Mouse (Mus musculus) forebrain, embryonic 13.5 days (tissue): ENCODE data around the gene Atox1. TPM values are rescaled to one million over a fixed set of nuclear protein-coding genes. Genes with fewer than 3 reads are reported as not detected.

ENCODE experiments used
- ATAC-seq: fragments of 200-750 bp; cut with Nextera tagmentation; 2 replicates; pipeline ENCODE4 v1.8.0; 2017
- H3K27ac ChIP-seq: fragments of 300-500 bp; sonication (generic); 2 replicates; pipeline ENCODE4 v1.5.1; 2015; ENCODE audit warnings: inconsistent platforms, mild to moderate bottlenecking, moderate library complexity
- H3K27me3 ChIP-seq: fragments of 300-500 bp; sonication (generic); 2 replicates; pipeline ENCODE4 v1.6.1; 2015; ENCODE audit warnings: mild to moderate bottlenecking, inconsistent platforms
- H3K36me3 ChIP-seq: fragments of 300-500 bp; sonication (generic); 2 replicates; pipeline ENCODE4 v1.6.1; 2015; ENCODE audit warnings: mild to moderate bottlenecking, inconsistent platforms; ENCODE audit not compliant: poor library complexity, severe bottlenecking
- H3K4me1 ChIP-seq: fragments of 300-500 bp; sonication (generic); 2 replicates; pipeline ENCODE4 v1.6.1; 2015; ENCODE audit warnings: inconsistent platforms
- H3K4me2 ChIP-seq: fragments of 300-500 bp; sonication (generic); 2 replicates; pipeline ENCODE4 v1.6.1; 2015; ENCODE audit warnings: inconsistent platforms, mild to moderate bottlenecking, moderate library complexity
- H3K4me3 ChIP-seq: fragments of 300-500 bp; sonication (generic); 2 replicates; pipeline ENCODE4 v1.5.1; 2015; ENCODE audit warnings: mild to moderate bottlenecking, inconsistent platforms
- H3K9ac ChIP-seq: fragments of 300-500 bp; sonication (generic); 2 replicates; pipeline ENCODE4 v1.6.1; 2015; ENCODE audit warnings: mild to moderate bottlenecking, inconsistent platforms
- H3K9me3 ChIP-seq: fragments of 300-500 bp; sonication (generic); replicated peaks from 2 replicates; pipeline ENCODE4 v1.6.1; 2016; ENCODE audit warnings: inconsistent platforms
- WGBS: fragments of 180-500 bp; shearing (Covaris S2); methylation state at CpG from one replicate; pipeline ENCODE4 v1.1.7; 2015; 5-methylcytosine and 5-hydroxymethylcytosine counted together
- polyA plus RNA-seq: library from polyadenylated mRNA; unstranded; fragments of >200 nt; fragmentation: Nextera tagmentation; extraction: Ambion mirVana; gene quantifications from 2 replicates; pipeline ENCODE4 v1.2.1, GENCODE M21; 2015

The Atox1 gene
- polyA plus RNA-seq, 1 experiment from 2014 or later = 278 TPM

DNA sequence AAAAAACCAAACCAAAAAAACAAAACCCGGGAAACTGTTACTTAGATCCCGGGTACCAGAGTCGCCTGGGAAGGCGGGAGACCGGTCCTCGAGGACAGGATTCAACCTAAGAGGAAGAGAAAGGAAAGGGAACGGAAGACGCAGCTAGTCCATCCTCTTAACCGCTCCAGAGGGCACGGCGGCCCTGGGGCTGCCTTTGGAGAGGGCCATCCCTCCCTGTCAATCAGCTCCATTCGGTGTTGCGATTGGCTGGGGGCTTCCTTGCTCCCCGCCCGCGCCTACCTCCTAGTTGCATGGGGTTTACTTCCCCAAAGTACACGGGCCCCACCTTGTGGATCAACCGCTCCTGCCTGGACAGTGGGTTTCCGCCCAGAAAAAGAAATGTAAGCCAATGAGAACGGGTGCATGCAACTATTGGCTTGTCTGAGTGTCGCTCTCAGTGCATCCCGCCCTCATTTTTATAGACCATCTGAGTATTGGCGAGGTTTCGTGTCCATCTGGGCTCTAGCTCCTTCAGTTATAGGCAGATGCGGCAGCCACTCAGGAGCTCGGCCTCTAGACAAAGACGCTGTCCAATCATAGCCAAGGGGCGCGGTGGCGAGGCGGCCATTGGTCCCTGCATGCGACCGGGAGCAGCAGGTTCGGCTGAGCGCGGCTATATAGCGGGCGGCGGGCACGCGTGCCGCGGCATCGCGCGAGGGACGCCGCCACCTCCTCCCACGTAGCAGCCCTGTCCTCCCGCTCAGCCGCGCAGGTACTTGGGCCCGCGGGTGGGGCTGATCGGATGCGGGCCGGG, 8.2 kb upstream of the Atox1 start, which contains the start of gene G3bp1:
Gene G3bp1 (plus strand): TSS at position 638 of the 796 bp plus-strand sequence.
- peaks cover 34% of the 10 kb centered on the region for H3K4me1 ChIP-seq
- H3K9ac ChIP-seq = peak within 1 kb of the TSS; percentile 96
- ATAC-seq = peak; percentile 98
- no peaks in the 10 kb centered on the region for H3K27me3 ChIP-seq
- no peaks in the 10 kb centered on the region for H3K9me3 ChIP-seq
- under 1% methylated on average over 56 of the region's 57 CpGs for WGBS
- H3K27ac ChIP-seq = peak within 1 kb of the TSS; percentile 84
- peak within 1 kb of the TSS; percentile 93 for H3K4me3 ChIP-seq
- peak within 1 kb of the TSS; percentile 88 for H3K4me2 ChIP-seq
- peaks cover 28% of the 10 kb centered on the region for H3K36me3 ChIP-seq

DNA sequence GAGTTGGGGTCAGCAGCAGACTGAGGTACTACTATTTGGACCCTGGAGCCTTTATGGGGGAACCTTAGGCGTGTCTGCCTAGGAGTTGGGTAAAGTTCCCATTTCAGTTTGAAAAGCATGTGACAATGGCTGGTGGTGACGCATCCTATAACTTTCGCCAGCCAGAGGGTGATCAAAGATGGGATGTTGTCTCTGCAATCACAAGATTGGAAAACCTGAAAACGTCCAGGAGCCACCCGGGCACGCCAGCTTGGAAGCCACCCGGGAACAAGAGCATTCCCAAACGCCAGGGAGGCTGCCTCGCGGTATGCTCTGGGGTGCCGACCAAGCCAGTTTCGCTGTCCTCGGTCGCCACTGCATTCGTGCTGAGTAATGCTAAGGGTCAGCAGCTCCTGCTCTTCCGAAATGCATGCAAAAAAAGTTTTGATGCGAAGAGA, 7.6 kb upstream of the Atox1 start:
- peak overlapping the region; percentile 67 for H3K4me2 ChIP-seq
- 4% methylated on average over 17 of the region's 17 CpGs for WGBS
- H3K36me3 ChIP-seq = peaks cover 21% of the 10 kb centered on the region
- H3K4me3 ChIP-seq = peak overlapping the region; percentile 93
- H3K9ac ChIP-seq = peak overlapping the region; percentile 70
- no peaks in the 10 kb centered on the region for H3K27me3 ChIP-seq
- peak; percentile 9; the same call in 1 of the 2 replicates for ATAC-seq
- peaks cover 28% of the 10 kb centered on the region for H3K4me1 ChIP-seq
- H3K9me3 ChIP-seq = no peaks in the 10 kb centered on the region
- peak overlapping the region; percentile 82 for H3K27ac ChIP-seq

DNA sequence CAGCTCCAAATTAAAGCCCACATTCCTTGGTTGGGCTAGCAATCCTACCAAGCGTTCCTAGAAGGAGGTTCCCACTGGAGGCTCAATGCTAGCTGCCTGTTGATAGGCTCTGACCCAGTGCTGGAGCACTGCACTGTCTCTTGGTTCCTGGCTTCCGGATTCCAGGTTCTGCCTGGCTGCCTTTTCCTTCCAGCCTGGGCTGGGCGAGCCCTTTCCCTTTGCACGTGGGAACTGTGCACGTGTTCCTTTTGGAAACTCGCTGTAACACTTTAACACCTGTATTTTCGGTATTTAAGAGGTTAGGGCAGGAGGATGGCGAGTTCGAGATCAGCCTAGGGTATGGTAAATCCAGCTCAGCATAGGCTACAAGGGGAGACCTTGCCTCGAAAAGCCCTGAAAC, 7.0 kb upstream of the Atox1 start:
- ATAC-seq = no peak
- Histone ChIP-seq H3K27me3 (no peaks in the 10 kb centered on the region), H3K9me3 (no peaks in the 10 kb centered on the region), H3K4me3 (no peak overlapping the region), H3K4me2 (peak overlapping the region; percentile 67), H3K9ac (peak overlapping the region; percentile 70), H3K27ac (no peak overlapping the region), H3K4me1 (peaks cover 23% of the 10 kb centered on the region), H3K36me3 (peaks cover 17% of the 10 kb centered on the region)
- WGBS = 73% methylated on average over 10 of the region's 10 CpGs

- H3K36me3 ChIP-seq = no peaks in the 10 kb centered on the region
- no peak overlapping the region for H3K27ac ChIP-seq
- WGBS = 89% methylated on average over 3 of the region's 3 CpGs
- H3K4me1 ChIP-seq = peaks cover 12% of the 10 kb centered on the region
- ATAC-seq = no peak
- H3K27me3 ChIP-seq = no peaks in the 10 kb centered on the region
- no peak overlapping the region for H3K9ac ChIP-seq
- H3K4me3 ChIP-seq = no peak overlapping the region
- no peak overlapping the region for H3K4me2 ChIP-seq
- H3K9me3 ChIP-seq = no peaks in the 10 kb centered on the region
These were observed 4.1 kb upstream of the Atox1 start for GRCm38 (mm10) chr11:55465177-55465576.

DNA sequence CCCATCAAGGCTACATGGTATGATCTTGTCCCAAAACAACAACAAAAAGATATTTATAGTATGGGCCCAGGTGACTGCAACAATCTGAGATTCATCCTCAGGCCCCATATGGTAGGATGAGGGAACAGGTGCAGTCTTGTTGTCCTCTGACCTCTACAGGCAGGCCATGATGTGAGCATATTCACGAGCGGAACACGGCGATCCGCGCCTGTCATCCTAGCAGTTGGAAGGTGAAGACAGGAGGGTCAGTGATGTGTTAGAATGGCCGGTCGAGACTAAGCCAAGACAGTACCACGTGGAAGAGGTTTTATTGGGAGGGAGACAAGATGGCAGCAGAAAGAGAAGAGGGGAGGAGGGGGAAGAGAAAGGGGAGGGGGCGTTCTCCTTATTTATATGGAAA, 3.7 kb upstream of the Atox1 start:
- no peak overlapping the region for H3K4me3 ChIP-seq
- 83% methylated on average over 10 of the region's 10 CpGs for WGBS
- no peaks in the 10 kb centered on the region for H3K9me3 ChIP-seq
- H3K4me1 ChIP-seq = peaks cover 17% of the 10 kb centered on the region
- ATAC-seq = no peak
- H3K27ac ChIP-seq = no peak overlapping the region
- H3K27me3 ChIP-seq = no peaks in the 10 kb centered on the region
- no peak overlapping the region for H3K4me2 ChIP-seq
- no peak overlapping the region for H3K9ac ChIP-seq
- H3K36me3 ChIP-seq = no peaks in the 10 kb centered on the region

DNA sequence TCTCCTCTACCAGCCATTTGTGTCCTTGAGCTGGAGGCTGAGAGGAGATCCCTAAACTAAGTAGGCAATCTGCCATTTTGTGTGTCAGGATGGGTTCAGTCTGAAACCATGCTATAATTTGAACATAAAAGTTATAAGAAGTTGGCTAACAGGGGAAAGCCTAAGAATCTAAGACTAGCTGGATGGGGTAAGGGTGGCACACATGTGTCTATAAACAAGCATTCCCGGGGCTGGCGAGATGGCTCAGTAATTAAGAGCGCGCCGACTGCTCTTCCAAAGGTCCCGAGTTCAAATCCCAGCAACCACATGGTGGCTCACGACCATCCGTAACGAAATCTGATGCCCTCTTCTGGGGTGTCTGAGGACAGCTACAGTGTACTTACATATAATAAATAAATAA, 1.1 kb upstream of the Atox1 start:
- no peak for ATAC-seq
- no peak overlapping the region for H3K9ac ChIP-seq
- H3K4me3 ChIP-seq = no peak overlapping the region
- WGBS = 94% methylated on average over 9 of the region's 9 CpGs
- H3K4me2 ChIP-seq = no peak overlapping the region
- no peaks in the 10 kb centered on the region for H3K9me3 ChIP-seq
- no peaks in the 10 kb centered on the region for H3K36me3 ChIP-seq
- H3K27ac ChIP-seq = no peak overlapping the region
- no peaks in the 10 kb centered on the region for H3K27me3 ChIP-seq
- peaks cover 17% of the 10 kb centered on the region for H3K4me1 ChIP-seq

DNA sequence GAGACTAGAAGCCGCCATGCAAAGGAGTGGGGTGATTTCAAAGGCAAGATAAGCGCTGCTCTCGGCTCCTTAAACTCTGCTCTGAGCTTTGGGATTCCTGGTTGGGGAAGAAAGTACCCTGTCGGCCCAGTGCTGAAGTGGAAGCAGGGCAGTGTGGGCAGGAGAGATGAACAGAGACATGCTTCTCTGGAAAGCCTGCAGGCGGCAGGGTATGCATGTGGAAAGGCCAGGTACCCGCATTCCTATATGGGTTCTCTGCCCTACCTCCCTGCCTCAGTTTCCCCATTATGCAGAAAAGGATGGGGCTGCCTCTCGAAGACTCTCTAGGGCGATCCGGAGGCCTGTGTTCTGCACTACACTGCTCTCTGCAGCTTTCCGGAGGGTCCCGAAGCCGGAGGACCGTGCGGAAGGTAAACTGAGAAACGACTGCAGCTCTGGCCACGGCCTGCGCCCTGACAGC, 450 bp downstream of the Atox1 start:
- Histone ChIP-seq H3K4me2 (peak overlapping the region; percentile 74), H3K4me3 (peak overlapping the region; percentile 64), H3K27ac (no peak overlapping the region), H3K36me3 (no peaks in the 10 kb centered on the region), H3K9ac (peak overlapping the region; percentile 71), H3K9me3 (no peaks in the 10 kb centered on the region), H3K4me1 (peaks cover 17% of the 10 kb centered on the region), H3K27me3 (no peaks in the 10 kb centered on the region)
- ATAC-seq = peak; percentile 83
- WGBS = under 1% methylated on average over 17 of the region's 17 CpGs

DNA sequence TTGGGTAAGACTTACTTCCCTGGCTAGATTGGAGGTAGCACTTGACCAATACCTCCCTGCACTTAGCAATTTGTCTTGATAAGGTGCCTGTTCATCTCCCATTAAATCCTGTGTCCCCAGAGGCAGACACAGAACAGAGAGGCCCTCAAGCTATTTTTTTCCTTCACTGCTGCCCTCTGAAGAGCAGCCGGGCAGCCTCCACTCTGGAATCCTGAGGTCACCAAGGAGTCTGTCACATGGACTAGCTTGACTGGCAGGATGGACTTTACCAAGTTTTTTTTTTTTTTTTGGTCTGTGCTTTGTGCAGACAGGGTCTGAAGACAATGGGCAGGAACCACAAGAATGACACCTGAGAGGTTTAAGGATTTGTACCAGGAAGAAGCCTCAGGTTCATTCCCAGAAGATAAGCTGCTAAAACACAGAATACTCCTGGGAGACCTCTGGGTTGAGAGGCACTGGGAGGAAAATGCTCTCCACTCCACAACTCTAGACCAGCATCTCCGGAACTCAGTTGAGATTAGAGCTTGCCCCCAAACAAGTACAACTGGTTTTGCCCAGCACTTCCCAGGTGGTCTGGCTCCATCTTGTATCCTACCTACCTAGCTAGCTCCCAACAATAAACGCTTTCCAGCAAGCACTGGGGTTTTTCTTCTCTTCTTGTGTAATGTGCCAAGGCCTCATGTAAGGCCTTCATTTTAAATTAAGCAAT, 1.0 kb downstream of the Atox1 start:
- H3K4me3 ChIP-seq = peak overlapping the region; percentile 64
- no peaks in the 10 kb centered on the region for H3K36me3 ChIP-seq
- H3K4me1 ChIP-seq = peaks cover 17% of the 10 kb centered on the region
- WGBS = 35% methylated on average over 3 of the region's 3 CpGs
- peak overlapping the region; percentile 74 for H3K4me2 ChIP-seq
- no peak for ATAC-seq
- no peaks in the 10 kb centered on the region for H3K9me3 ChIP-seq
- H3K27ac ChIP-seq = no peak overlapping the region
- H3K27me3 ChIP-seq = no peaks in the 10 kb centered on the region
- peak overlapping the region; percentile 71 for H3K9ac ChIP-seq

DNA sequence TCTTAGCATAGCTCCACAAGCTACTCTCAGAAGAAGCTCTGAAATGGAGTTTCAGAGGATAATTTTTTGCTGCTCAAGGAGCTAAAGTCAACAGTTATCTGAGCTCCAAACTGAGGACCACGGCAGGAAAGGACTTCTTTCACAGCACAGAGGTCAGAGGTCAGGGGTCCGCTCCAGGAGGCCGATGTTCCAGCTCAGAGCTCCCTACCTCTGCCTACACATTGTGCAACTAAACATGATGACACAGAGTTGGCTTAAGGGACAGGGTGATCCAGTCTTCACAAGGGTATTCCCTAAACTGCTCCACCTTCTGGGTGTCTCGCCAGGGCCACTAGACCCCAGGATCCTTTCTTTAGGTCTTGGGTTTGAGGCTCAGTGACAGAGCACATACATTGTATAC, 2.5 kb downstream of the Atox1 start:
- H3K4me1 ChIP-seq = peaks cover 17% of the 10 kb centered on the region
- no peaks in the 10 kb centered on the region for H3K36me3 ChIP-seq
- H3K9me3 ChIP-seq = no peaks in the 10 kb centered on the region
- no peak overlapping the region for H3K4me3 ChIP-seq
- H3K27me3 ChIP-seq = no peaks in the 10 kb centered on the region
- H3K27ac ChIP-seq = no peak overlapping the region
- no peak overlapping the region for H3K4me2 ChIP-seq
- no peak overlapping the region for H3K9ac ChIP-seq
- WGBS = 68% methylated on average over 4 of the region's 4 CpGs
- no peak for ATAC-seq

- no peak for ATAC-seq
- Histone ChIP-seq H3K4me3 (no peak overlapping the region), H3K9me3 (no peaks in the 10 kb centered on the region), H3K36me3 (peaks cover 14% of the 10 kb centered on the region; the same call in 1 of the 2 replicates), H3K4me2 (no peak overlapping the region), H3K9ac (no peak overlapping the region), H3K4me1 (peaks cover 16% of the 10 kb centered on the region), H3K27ac (no peak overlapping the region), H3K27me3 (no peaks in the 10 kb centered on the region)
- 70% methylated on average over 2 of the region's 2 CpGs for WGBS
These were observed 5.9 kb downstream of the Atox1 start for GRCm38 (mm10) chr11:55455166-55455565.

- Histone ChIP-seq H3K4me1 (peaks cover 10% of the 10 kb centered on the region), H3K27me3 (no peaks in the 10 kb centered on the region), H3K9ac (no peak overlapping the region), H3K27ac (no peak overlapping the region), H3K9me3 (no peaks in the 10 kb centered on the region), H3K36me3 (peaks cover 23% of the 10 kb centered on the region; the same call in 1 of the 2 replicates), H3K4me2 (no peak overlapping the region), H3K4me3 (no peak overlapping the region)
- WGBS = 95% methylated on average over 4 of the region's 4 CpGs
- ATAC-seq = no peak
These were observed 7.4 kb downstream of the Atox1 start for GRCm38 (mm10) chr11:55453640-55454039.

DNA sequence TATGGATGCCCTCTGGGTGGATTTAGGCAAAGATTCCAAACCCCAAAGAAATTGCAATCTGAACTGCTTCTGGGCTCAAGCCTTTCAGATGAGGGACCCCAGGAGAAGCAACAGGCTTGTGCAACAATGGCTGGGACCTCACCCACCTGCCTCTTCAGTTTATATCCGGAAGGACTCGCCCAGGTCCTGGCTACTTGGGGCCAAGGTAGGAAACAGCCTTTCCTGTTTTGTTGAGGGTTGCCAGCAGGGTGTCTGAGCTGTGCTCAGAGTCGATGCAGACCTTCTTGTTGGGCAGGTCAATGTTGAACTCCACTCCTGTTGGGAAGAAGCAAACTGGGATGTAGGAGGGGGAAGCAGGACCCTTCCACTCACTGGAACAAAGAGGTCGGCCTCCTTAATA, 10.7 kb downstream of the Atox1 start:
- Histone ChIP-seq H3K27ac (no peak overlapping the region; the same call in 1 of the 2 replicates), H3K27me3 (no peaks in the 10 kb centered on the region), H3K4me3 (no peak overlapping the region), H3K9ac (no peak overlapping the region), H3K36me3 (peaks cover 24% of the 10 kb centered on the region; the same call in 1 of the 2 replicates), H3K4me1 (peaks cover 4% of the 10 kb centered on the region; the same call in 1 of the 2 replicates), H3K9me3 (no peaks in the 10 kb centered on the region), H3K4me2 (no peak overlapping the region)
- WGBS = 69% methylated on average over 4 of the region's 4 CpGs
- no peak for ATAC-seq
